Mouse (Mus musculus): ENCODE measurements around the gene Otc. TPM values are rescaled to one million over a fixed set of nuclear protein-coding genes. Genes with fewer than 3 reads are reported as not detected.

Otc gene
- polyA plus RNA-seq, 1 experiment from 2014 or later: 0.07 TPM

- H3K9me3 ChIP-seq (ENCODE audit: control insufficient read depth, low read length): no peaks in the 10 kb centered on the region
- DNase-seq (ENCODE audit: low spot score) (no peak), ATAC-seq (ENCODE audit: low FRiP score, low TSS enrichment) (no peak)
- H3K9ac ChIP-seq (ENCODE audit: low read length): no peak overlapping the region
- no peak overlapping the region for H3K4me3 ChIP-seq (ENCODE audit: low read depth, low read length)
- H3K4me1 ChIP-seq (replicated peaks; ENCODE audit: control insufficient read depth, insufficient read depth): no peaks in the 10 kb centered on the region
- H3K36me3 ChIP-seq (ENCODE audit: control insufficient read depth, insufficient read depth, low read length): no peaks in the 10 kb centered on the region
- no peak overlapping the region for H3K4me2 ChIP-seq (replicated peaks; ENCODE audit: low read depth)
- H3K27me3 ChIP-seq (ENCODE audit: control insufficient read depth, insufficient read depth, low read length): no peaks in the 10 kb centered on the region
- WGBS: 64% methylated on average over 3 of the region's 3 CpGs
- H3K27ac ChIP-seq (replicated peaks): no peak overlapping the region
- TF ChIP-seq EP300 (optimal IDR thresholded peaks at IDR 0.05) (no peak), CTCF (IDR thresholded peaks at IDR 0.05; ENCODE audit: low read depth) (no peak)
Observed at GRCm38 (mm10) chrX:10268308-10268707, 16.2 kb downstream of the Otc start.

- H3K4me2 ChIP-seq (replicated peaks; ENCODE audit: low read depth): no peak overlapping the region
- no peak for ATAC-seq (ENCODE audit: low FRiP score, low TSS enrichment)
- DNase-seq (ENCODE audit: low spot score): no peak
- TF ChIP-seq EP300 (optimal IDR thresholded peaks at IDR 0.05) (no peak), CTCF (IDR thresholded peaks at IDR 0.05; ENCODE audit: low read depth) (no peak)
- 76% methylated on average over 4 of the region's 4 CpGs for WGBS
- no peak overlapping the region for H3K27ac ChIP-seq (replicated peaks)
- no peaks in the 10 kb centered on the region for H3K27me3 ChIP-seq (ENCODE audit: control insufficient read depth, insufficient read depth, low read length)
- no peaks in the 10 kb centered on the region for H3K4me1 ChIP-seq (replicated peaks; ENCODE audit: control insufficient read depth, insufficient read depth)
- H3K9ac ChIP-seq (ENCODE audit: low read length): no peak overlapping the region
- no peaks in the 10 kb centered on the region for H3K9me3 ChIP-seq (ENCODE audit: control insufficient read depth, low read length)
- H3K36me3 ChIP-seq (ENCODE audit: control insufficient read depth, insufficient read depth, low read length): no peaks in the 10 kb centered on the region
- H3K4me3 ChIP-seq (ENCODE audit: low read depth, low read length): no peak overlapping the region
Observed at GRCm38 (mm10) chrX:10268761-10269437, 16.8 kb downstream of the Otc start.

DNA sequence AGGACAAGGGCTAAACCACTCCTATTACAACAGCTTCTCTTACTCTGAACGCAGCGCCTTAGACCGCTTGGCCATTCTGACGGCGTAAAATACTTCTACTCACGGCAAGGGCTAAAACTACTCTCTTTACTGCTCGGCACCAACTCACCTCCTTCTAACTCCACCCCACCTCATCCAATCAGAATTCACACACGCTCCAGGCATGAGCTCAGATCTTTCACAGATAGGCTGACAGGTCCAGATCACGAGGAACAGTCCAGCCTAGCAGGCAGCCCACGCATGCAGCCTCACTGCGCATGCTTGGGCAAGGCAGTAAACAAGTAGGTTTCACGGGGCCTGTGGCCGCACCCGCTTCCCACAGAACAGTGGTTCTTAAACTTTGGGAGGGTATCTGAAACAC lies 45.2 kb downstream of the Otc start:
- no peak overlapping the region for H3K4me3 ChIP-seq (ENCODE audit: low read depth, low read length)

GRCm38 (mm10) chrX:10318176-10318575 lies 66.1 kb downstream of the Otc start:
- H3K4me3 ChIP-seq (ENCODE audit: low read depth, low read length): no peak overlapping the region
- no peak for DNase-seq (ENCODE audit: low spot score)
- 76% methylated on average over 4 of the region's 4 CpGs for WGBS

More for the DNA sequence above, 45.2 kb downstream of the Otc start:
- no peaks in the 10 kb centered on the region for H3K9me3 ChIP-seq (ENCODE audit: control insufficient read depth, low read length)
- H3K27ac ChIP-seq (replicated peaks): no peak overlapping the region
- H3K27me3 ChIP-seq (ENCODE audit: control insufficient read depth, insufficient read depth, low read length): no peaks in the 10 kb centered on the region
- DNase-seq (ENCODE audit: low spot score) (no peak), ATAC-seq (ENCODE audit: low FRiP score, low TSS enrichment) (no peak)
- no peak overlapping the region for H3K4me2 ChIP-seq (replicated peaks; ENCODE audit: low read depth)
- H3K9ac ChIP-seq (ENCODE audit: low read length): no peak overlapping the region
- no peaks in the 10 kb centered on the region for H3K36me3 ChIP-seq (ENCODE audit: control insufficient read depth, insufficient read depth, low read length)
- TF ChIP-seq CTCF (IDR thresholded peaks at IDR 0.05; ENCODE audit: low read depth) (no peak), EP300 (optimal IDR thresholded peaks at IDR 0.05) (no peak)
- 90% methylated on average over 14 of the region's 14 CpGs for WGBS
- H3K4me1 ChIP-seq (replicated peaks; ENCODE audit: control insufficient read depth, insufficient read depth): no peaks in the 10 kb centered on the region

GRCm38 (mm10) chrX:10330246-10330645 lies 78.1 kb downstream of the Otc start:
- Histone ChIP-seq H3K36me3 (ENCODE audit: control insufficient read depth, insufficient read depth, low read length) (no peaks in the 10 kb centered on the region), H3K4me1 (replicated peaks; ENCODE audit: control insufficient read depth, insufficient read depth) (no peaks in the 10 kb centered on the region), H3K27me3 (ENCODE audit: control insufficient read depth, insufficient read depth, low read length) (no peaks in the 10 kb centered on the region), H3K4me2 (replicated peaks; ENCODE audit: low read depth) (no peak overlapping the region), H3K9ac (ENCODE audit: low read length) (no peak overlapping the region), H3K27ac (replicated peaks) (no peak overlapping the region), H3K9me3 (ENCODE audit: control insufficient read depth, low read length) (no peaks in the 10 kb centered on the region), H3K4me3 (ENCODE audit: low read depth, low read length) (no peak overlapping the region)
- no peak for ATAC-seq (ENCODE audit: low FRiP score, low TSS enrichment)
- DNase-seq (ENCODE audit: low spot score): no peak
- WGBS: 53% methylated on average over 1 of the region's 1 CpGs
- no peak for TF ChIP-seq CTCF (IDR thresholded peaks at IDR 0.05; ENCODE audit: low read depth)
- no peak for TF ChIP-seq EP300 (optimal IDR thresholded peaks at IDR 0.05)

More at GRCm38 (mm10) chrX:10318176-10318575, 66.1 kb downstream of the Otc start:
- no peak overlapping the region for H3K4me2 ChIP-seq (replicated peaks; ENCODE audit: low read depth)
- no peaks in the 10 kb centered on the region for H3K9me3 ChIP-seq (ENCODE audit: control insufficient read depth, low read length)
- no peaks in the 10 kb centered on the region for H3K36me3 ChIP-seq (ENCODE audit: control insufficient read depth, insufficient read depth, low read length)
- H3K4me1 ChIP-seq (replicated peaks; ENCODE audit: control insufficient read depth, insufficient read depth): no peaks in the 10 kb centered on the region
- no peak overlapping the region for H3K27ac ChIP-seq (replicated peaks)
- no peak overlapping the region for H3K9ac ChIP-seq (ENCODE audit: low read length)
- no peak for ATAC-seq (ENCODE audit: low FRiP score, low TSS enrichment)
- H3K27me3 ChIP-seq (ENCODE audit: control insufficient read depth, insufficient read depth, low read length): no peaks in the 10 kb centered on the region
- no peak for TF ChIP-seq CTCF (IDR thresholded peaks at IDR 0.05; ENCODE audit: low read depth)
- no peak for TF ChIP-seq EP300 (optimal IDR thresholded peaks at IDR 0.05)

GRCm38 (mm10) chrX:10331749-10332148 lies 79.6 kb downstream of the Otc start:
- WGBS: 93% methylated on average over 1 of the region's 1 CpGs
- Histone ChIP-seq H3K4me1 (replicated peaks; ENCODE audit: control insufficient read depth, insufficient read depth) (no peaks in the 10 kb centered on the region), H3K36me3 (ENCODE audit: control insufficient read depth, insufficient read depth, low read length) (no peaks in the 10 kb centered on the region), H3K9me3 (ENCODE audit: control insufficient read depth, low read length) (no peaks in the 10 kb centered on the region), H3K4me2 (replicated peaks; ENCODE audit: low read depth) (no peak overlapping the region), H3K27ac (replicated peaks) (no peak overlapping the region), H3K9ac (ENCODE audit: low read length) (no peak overlapping the region), H3K27me3 (ENCODE audit: control insufficient read depth, insufficient read depth, low read length) (no peaks in the 10 kb centered on the region), H3K4me3 (ENCODE audit: low read depth, low read length) (no peak overlapping the region)
- no peak for TF ChIP-seq EP300 (optimal IDR thresholded peaks at IDR 0.05)
- no peak for TF ChIP-seq CTCF (IDR thresholded peaks at IDR 0.05; ENCODE audit: low read depth)
- no peak for DNase-seq (ENCODE audit: low spot score)
- no peak for ATAC-seq (ENCODE audit: low FRiP score, low TSS enrichment)
